Mouse (Mus musculus): ENCODE results near the gene Lgalsl.

GRCm38 (mm10) chr11:20829993-20830685, 717 bp downstream of the Lgalsl start:
- TF ChIP-seq CTCF (IDR thresholded peaks at IDR 0.05; ENCODE audit: borderline replicate concordance, extremely low read depth, insufficient read depth, insufficient read length) (no peak), POLR2A (IDR thresholded peaks at IDR 0.05; ENCODE audit: borderline replicate concordance, extremely low read depth, insufficient read depth, insufficient read length, poor library complexity, severe bottlenecking) (no peak)
